Mouse (Mus musculus) stomach, embryonic 16.5 days (tissue): ENCODE data around the gene Sufu. TPM values are rescaled to one million over a fixed set of nuclear protein-coding genes. Genes with fewer than 3 reads are reported as not detected.
A peak's percentile ranks its signal among the peaks of the same experiment; 100 is the strongest.

Source experiments
- ATAC-seq: fragments of 200-750 bp; cut with Nextera tagmentation; 2 replicates; pipeline ENCODE4 v1.8.0; 2017; ENCODE audit warnings: moderate number of reproducible peaks, moderate TSS enrichment; ENCODE audit not compliant: insufficient read depth, low FRiP score
- H3K27ac ChIP-seq: fragments of 300-500 bp; sonication (generic); 2 replicates; pipeline ENCODE4 v1.5.1; 2014; ENCODE audit warnings: low read length
- H3K27me3 ChIP-seq: fragments of 300-500 bp; sonication (generic); 2 replicates; pipeline ENCODE4 v1.6.1; 2014; ENCODE audit warnings: low read length, control low read depth, mixed read lengths; ENCODE audit not compliant: control insufficient read depth, insufficient read depth
- H3K36me3 ChIP-seq: fragments of 300-500 bp; sonication (generic); 2 replicates; pipeline ENCODE4 v1.6.1; 2014; ENCODE audit warnings: low read length; ENCODE audit not compliant: control insufficient read depth, insufficient read depth
- H3K4me1 ChIP-seq: fragments of 300-500 bp; sonication (generic); 2 replicates; pipeline ENCODE4 v1.6.1; 2014; ENCODE audit warnings: low read length, control low read depth, mixed read lengths; ENCODE audit not compliant: control insufficient read depth, insufficient read depth
- H3K4me2 ChIP-seq: fragments of 300-500 bp; sonication (generic); 2 replicates; pipeline ENCODE4 v1.6.1; 2014; ENCODE audit warnings: low read depth, low read length, mixed read lengths
- H3K4me3 ChIP-seq: fragments of 300-500 bp; sonication (generic); replicated peaks from 2 replicates; pipeline ENCODE4 v1.5.1; 2014; ENCODE audit warnings: mild to moderate bottlenecking, low read length
- H3K9ac ChIP-seq: fragments of 300-500 bp; sonication (generic); 2 replicates; pipeline ENCODE4 v1.6.1; 2014; ENCODE audit warnings: low read length
- H3K9me3 ChIP-seq: fragments of 300-500 bp; sonication (generic); replicated peaks from 2 replicates; pipeline ENCODE4 v1.6.1; 2016; ENCODE audit warnings: low read length, control low read depth; ENCODE audit not compliant: control insufficient read depth
- WGBS: fragments of 180-500 bp; shearing (Covaris S2); extraction: QIAGEN DNeasy Blood & Tissue Kit; methylation state at CpG from one replicate; pipeline ENCODE4 v1.1.7; 2014; 5-methylcytosine and 5-hydroxymethylcytosine counted together
- polyA plus RNA-seq: library from polyadenylated mRNA; unstranded; fragments of >200 nt; fragmentation: Nextera tagmentation; extraction: Ambion mirVana; gene quantifications from 2 replicates; pipeline ENCODE4 v1.2.1, GENCODE M21; 2015

Gene Sufu
- polyA plus RNA-seq, 1 experiment from 2014 or later, result 26.4 TPM

GRCm38 (mm10) chr19:46515287-46515821 lies 118.7 kb downstream of the Sufu start:
- peaks cover 26% of the 10 kb centered on the region for H3K36me3 ChIP-seq
- H3K9me3 ChIP-seq, result no peaks in the 10 kb centered on the region
- H3K27me3 ChIP-seq, result no peaks in the 10 kb centered on the region
- WGBS, result 87% methylated on average over 24 of the region's 24 CpGs
- H3K4me2 ChIP-seq, result no peak overlapping the region
- no peak overlapping the region for H3K27ac ChIP-seq
- H3K4me3 ChIP-seq, result no peak overlapping the region
- no peak overlapping the region for H3K9ac ChIP-seq
- peaks cover 41% of the 10 kb centered on the region for H3K4me1 ChIP-seq
- no peak for ATAC-seq

- ATAC-seq, result no peak
- H3K9me3 ChIP-seq, result no peaks in the 10 kb centered on the region
- H3K9ac ChIP-seq, result no peak overlapping the region
Measured at GRCm38 (mm10) chr19:46516667-46517528, 120.2 kb downstream of the Sufu start.

GRCm38 (mm10) chr19:46517529-46518351 lies 121.0 kb downstream of the Sufu start:
- peak; percentile 31; the same call in 1 of the 2 replicates for ATAC-seq
- Histone ChIP-seq H3K4me1 (peaks cover 36% of the 10 kb centered on the region), H3K4me2 (peak overlapping the region; percentile 55), H3K36me3 (peaks cover 25% of the 10 kb centered on the region), H3K9me3 (no peaks in the 10 kb centered on the region), H3K9ac (peak overlapping the region; percentile 63), H3K4me3 (no peak overlapping the region; the same call in 1 of the 2 replicates), H3K27ac (peak overlapping the region; percentile 77), H3K27me3 (no peaks in the 10 kb centered on the region)
- WGBS, result 27% methylated on average over 9 of the region's 14 CpGs

More at GRCm38 (mm10) chr19:46516667-46517528, 120.2 kb downstream of the Sufu start:
- Histone ChIP-seq H3K4me2 (no peak overlapping the region), H3K4me3 (no peak overlapping the region), H3K27me3 (no peaks in the 10 kb centered on the region), H3K36me3 (peaks cover 26% of the 10 kb centered on the region), H3K4me1 (peaks cover 29% of the 10 kb centered on the region), H3K27ac (peak overlapping the region; percentile 77)
- WGBS, result 59% methylated on average over 3 of the region's 3 CpGs

GRCm38 (mm10) chr19:46518352-46518787 lies 121.7 kb downstream of the Sufu start:
- Histone ChIP-seq H3K27ac (peak overlapping the region; percentile 77), H3K36me3 (peaks cover 21% of the 10 kb centered on the region), H3K4me3 (peak overlapping the region; percentile 19), H3K4me2 (peak overlapping the region; percentile 55), H3K9me3 (no peaks in the 10 kb centered on the region), H3K9ac (peak overlapping the region; percentile 63), H3K4me1 (peaks cover 42% of the 10 kb centered on the region), H3K27me3 (no peaks in the 10 kb centered on the region)
- ATAC-seq, result peak; percentile 75
- WGBS, result under 1% methylated on average over 12 of the region's 13 CpGs

- H3K9ac ChIP-seq, result peak overlapping the region; percentile 63; the same call in 1 of the 2 replicates
- no peak for ATAC-seq
- no peaks in the 10 kb centered on the region for H3K27me3 ChIP-seq
- peaks cover 48% of the 10 kb centered on the region for H3K4me1 ChIP-seq
- peak overlapping the region; percentile 77 for H3K27ac ChIP-seq
- peaks cover 16% of the 10 kb centered on the region for H3K36me3 ChIP-seq
- peak overlapping the region; percentile 55 for H3K4me2 ChIP-seq
- no peaks in the 10 kb centered on the region for H3K9me3 ChIP-seq
- H3K4me3 ChIP-seq, result no peak overlapping the region
- 20% methylated on average over 5 of the region's 5 CpGs for WGBS
Measured at GRCm38 (mm10) chr19:46518828-46519621, 122.3 kb downstream of the Sufu start.

GRCm38 (mm10) chr19:46521698-46522097 lies 125.0 kb downstream of the Sufu start:
- H3K4me1 ChIP-seq, result peaks cover 64% of the 10 kb centered on the region
- H3K9ac ChIP-seq, result no peak overlapping the region
- no peaks in the 10 kb centered on the region for H3K27me3 ChIP-seq
- no peak for ATAC-seq
- H3K9me3 ChIP-seq, result no peaks in the 10 kb centered on the region
- H3K27ac ChIP-seq, result no peak overlapping the region
- no peak overlapping the region for H3K4me3 ChIP-seq
- H3K36me3 ChIP-seq, result no peaks in the 10 kb centered on the region
- no peak overlapping the region for H3K4me2 ChIP-seq

GRCm38 (mm10) chr19:46522433-46523044 lies 125.8 kb downstream of the Sufu start:
- Histone ChIP-seq H3K4me3 (no peak overlapping the region), H3K36me3 (no peaks in the 10 kb centered on the region), H3K9ac (no peak overlapping the region), H3K9me3 (no peaks in the 10 kb centered on the region), H3K4me1 (peaks cover 55% of the 10 kb centered on the region), H3K27ac (peak overlapping the region; percentile 83), H3K27me3 (no peaks in the 10 kb centered on the region), H3K4me2 (no peak overlapping the region)
- 20% methylated on average over 15 of the region's 15 CpGs for WGBS
- no peak for ATAC-seq

- peak overlapping the region; percentile 83 for H3K27ac ChIP-seq
- peak overlapping the region; percentile 56; the same call in 1 of the 2 replicates for H3K9ac ChIP-seq
- ATAC-seq, result no peak
- H3K9me3 ChIP-seq, result no peaks in the 10 kb centered on the region
- peaks cover 55% of the 10 kb centered on the region for H3K4me1 ChIP-seq
- H3K4me3 ChIP-seq, result no peak overlapping the region
- no peaks in the 10 kb centered on the region for H3K27me3 ChIP-seq
- no peaks in the 10 kb centered on the region for H3K36me3 ChIP-seq
- H3K4me2 ChIP-seq, result peak overlapping the region; percentile 50
Measured at GRCm38 (mm10) chr19:46523131-46523479, 126.4 kb downstream of the Sufu start.
